Mouse (Mus musculus) inflammation-experienced regulatory T-cells, adult 6 months (primary cell): ENCODE measurements at regions not wholly inside any gene's neighbourhood (a gene's known extent, or its start where the extent isn't known, plus 50 kb on each side); places are given as distances from the start of the nearest gene placed in this dataset.
"Not testable (repeated sequence)": the region's sequence is repeated elsewhere in the genome, so short reads cannot be mapped to it uniquely, and the experiment has no call there.

Source experiments
- ATAC-seq: one replicate; pipeline ENCODE4 v1.8.0; 2017

GRCm38 (mm10) chr5:134046086-134046485 lies 53.4 kb upstream of the Castor2 start:
- no peak for ATAC-seq

DNA sequence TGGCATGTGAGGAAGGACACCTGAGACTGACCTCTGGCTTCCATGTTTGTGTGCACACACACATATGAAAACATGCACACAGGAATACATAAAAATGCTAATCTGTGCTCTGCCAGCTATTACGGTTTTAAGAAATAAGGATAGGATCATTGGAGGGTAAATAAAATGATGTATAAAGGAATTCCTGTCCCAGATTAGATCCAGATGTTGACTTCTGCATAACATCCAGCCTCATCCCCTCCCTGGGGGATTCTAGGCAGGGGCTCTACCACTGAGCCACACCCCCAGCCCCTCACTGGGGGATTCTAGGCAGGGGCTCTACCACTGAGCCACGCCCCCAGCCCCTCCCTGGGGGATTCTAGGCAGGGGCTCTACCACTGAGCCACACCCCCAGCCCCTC lies 56.6 kb upstream of the Castor2 start:
- not testable (repeated sequence) for ATAC-seq

DNA sequence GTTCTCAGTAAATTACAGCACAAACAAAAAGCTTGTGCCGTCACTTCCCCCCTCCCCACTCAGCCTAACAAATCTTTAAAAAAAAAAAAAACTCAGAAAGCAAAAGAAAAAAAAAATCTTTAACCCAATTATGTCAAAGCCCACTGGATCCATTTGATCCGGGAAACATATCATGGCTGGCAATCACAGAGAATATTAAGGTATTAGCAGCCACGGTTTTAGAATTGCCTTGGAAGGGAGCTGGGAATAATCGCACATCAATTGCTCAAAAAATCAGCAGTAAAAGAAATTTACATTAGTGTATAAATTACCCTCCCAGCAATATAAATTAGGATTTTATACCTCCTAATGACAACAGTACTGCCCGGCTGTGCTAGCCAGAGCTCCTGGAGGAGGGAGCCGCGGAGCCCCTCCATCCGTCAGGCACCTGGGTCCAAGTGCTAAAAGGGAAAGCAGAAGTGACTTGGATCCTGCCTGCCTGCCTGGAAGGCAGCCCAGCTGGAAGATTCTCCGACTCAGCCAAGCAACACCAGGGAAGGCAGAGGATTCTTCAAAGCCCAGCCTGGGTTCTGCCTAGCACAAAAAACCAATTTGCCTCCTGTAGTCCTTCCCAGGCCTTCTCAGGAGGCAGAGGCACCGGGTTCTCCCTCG lies 72.1 kb upstream of the Castor2 start:
- no peak for ATAC-seq

GRCm38 (mm10) chr5:134019651-134020432 lies 79.7 kb upstream of the Castor2 start:
- no peak for ATAC-seq

DNA sequence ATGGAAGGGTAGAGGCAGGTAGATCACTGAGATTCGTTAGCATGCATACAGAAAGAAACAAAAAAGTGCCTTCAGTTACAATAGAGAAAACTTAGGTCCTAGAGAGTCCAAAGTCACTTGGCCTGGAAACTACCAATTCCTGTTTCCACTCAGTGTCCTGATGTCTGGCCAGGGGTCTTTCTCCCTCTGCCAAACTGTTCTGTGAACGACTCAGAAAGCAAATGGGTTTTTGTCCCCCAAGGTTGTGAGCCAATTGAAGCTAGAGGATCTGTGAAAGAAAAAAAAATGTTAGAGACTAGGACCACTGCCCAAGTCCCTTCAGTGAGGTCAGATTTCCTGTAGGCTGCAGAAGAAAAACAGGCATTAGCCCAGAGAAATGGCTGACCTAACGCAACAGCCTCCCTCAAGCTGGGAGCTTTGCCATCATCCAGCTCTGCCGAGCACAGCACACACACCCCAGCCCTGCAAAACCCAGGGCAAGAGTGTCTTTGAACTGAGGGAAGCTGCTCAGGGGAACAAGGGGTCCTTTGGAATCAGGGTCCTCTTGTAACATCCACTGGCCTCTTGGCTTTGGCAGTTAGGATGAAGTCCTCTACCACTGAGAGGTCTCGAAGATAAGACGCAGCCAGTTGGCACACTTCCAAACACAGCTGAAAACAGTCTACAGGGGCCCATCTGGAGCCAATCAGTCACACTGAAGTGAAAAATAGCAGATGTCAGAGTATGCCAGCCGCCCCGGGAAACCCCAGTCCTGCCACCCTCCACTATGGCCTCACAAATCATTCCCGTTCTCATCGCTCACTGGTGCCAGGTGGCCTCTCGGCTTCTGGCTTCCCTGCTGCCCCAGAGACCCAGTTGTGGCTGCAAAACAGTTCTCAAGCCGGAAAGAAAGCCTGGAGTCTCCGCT lies 85.0 kb upstream of the Castor2 start:
- ATAC-seq: no peak

DNA sequence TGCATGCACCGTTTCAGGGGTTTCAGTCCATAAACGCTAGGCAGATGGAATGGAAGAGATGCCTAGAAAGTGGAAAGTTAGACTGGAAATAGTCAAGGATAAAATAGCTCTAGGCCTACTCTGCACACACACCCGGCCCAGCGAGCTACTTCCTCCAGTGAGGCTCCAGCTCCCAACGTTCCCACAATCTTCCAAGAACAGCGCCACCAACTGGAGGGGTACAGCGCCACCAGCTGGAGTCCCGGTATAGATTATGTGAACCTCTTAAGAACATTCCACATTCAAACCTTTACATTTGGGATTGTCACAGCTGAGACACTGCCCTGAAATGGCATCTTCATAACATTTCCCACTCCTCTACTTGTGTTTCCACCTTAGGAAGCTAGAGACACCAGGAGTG lies 86.3 kb upstream of the Castor2 start:
- ATAC-seq: no peak

- no peak for ATAC-seq
Measured at GRCm38 (mm10) chr5:134009843-134010242, 89.7 kb upstream of the Castor2 start.

- ATAC-seq: no peak
Measured at GRCm38 (mm10) chr5:134007127-134007771, 92.3 kb upstream of the Castor2 start.

- no peak for ATAC-seq
Measured at GRCm38 (mm10) chr5:134006470-134007126, 92.9 kb upstream of the Castor2 start.

- no peak for ATAC-seq
Measured at GRCm38 (mm10) chr5:134006001-134006400, 93.5 kb upstream of the Castor2 start.

- ATAC-seq: no peak
Measured at GRCm38 (mm10) chr5:134000100-134000499, 99.4 kb upstream of the Castor2 start.

DNA sequence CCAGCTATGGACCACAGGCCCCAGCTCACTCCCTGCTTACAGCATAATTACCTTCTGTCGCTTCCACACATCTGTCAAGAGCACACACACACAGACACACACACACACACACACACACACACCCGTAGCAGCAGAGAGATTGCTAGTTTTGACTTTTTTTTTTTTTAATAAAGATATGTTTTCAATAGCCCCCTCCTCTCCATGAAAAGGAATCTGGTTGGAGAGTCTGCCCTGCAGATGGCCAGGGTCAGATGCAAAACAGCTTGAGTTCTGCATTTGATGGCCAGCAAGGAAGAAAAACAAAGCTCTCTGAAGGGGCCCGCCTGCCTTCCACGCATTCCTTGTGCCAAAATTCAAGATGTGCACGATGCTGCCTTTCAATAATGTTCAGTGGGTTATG lies 99.8 kb upstream of the Castor2 start:
- no peak for ATAC-seq

DNA sequence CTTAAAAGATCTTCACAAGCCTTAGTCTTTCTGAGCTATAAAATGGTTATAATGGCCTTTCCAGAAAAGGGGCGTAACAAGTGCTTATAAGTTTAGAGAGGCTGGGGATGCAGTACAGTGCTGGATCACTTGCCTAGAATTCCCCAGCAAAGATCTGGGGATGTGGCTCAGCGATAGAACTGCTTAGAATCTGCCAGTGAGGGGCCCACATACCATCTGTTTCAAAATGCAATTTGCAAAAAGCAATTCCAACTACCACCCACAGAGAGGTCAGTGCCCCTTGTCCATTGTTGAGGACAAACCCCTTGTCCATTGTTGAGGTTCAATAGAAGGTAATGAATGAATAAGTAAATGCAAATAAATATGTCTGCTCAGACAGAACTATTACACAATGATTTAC lies 107.5 kb upstream of the Castor2 start:
- no peak for ATAC-seq

DNA sequence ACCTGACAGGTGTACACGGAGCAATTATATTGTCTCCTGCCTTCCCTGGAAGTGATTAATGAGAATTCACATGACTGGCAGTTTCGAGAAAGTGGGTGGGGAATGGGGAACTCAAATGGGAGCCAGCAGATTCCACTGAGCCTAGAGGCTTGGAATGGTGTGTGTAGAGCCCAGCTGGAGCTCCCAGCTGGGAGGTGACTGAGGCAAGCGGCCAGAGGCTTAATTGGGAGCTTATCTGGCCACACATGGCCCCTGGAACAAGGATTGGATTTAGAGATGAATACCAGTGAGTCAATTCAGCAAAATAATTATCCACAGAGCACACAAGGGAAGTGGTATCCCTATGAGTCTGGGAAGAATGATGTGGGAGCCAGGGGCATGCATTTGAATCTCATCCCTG lies 108.0 kb upstream of the Castor2 start:
- no peak for ATAC-seq

GRCm38 (mm10) chr5:133983249-133983966 lies 116.1 kb upstream of the Castor2 start:
- no peak for ATAC-seq

- ATAC-seq: no peak
Measured at GRCm38 (mm10) chr5:133970421-133970914, 129.0 kb upstream of the Castor2 start.

DNA sequence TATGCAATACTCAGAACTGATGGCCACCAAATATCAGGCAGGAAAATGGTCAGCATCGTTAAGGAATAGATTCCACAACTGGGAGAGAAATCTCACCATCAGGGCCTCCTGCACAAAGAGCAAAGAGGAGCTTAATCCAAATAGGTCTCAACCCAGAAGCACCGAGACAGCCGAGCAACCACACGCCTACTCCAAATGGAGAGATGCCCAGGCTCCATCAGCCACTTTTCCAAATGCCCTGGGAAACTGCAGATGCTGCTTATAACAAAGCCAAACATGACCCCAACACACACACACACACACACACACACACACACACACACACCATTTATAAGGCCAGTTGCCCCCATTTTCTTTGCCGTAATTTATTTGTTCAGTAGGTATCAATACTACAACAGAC lies 136.2 kb upstream of the Castor2 start:
- ATAC-seq: no peak

DNA sequence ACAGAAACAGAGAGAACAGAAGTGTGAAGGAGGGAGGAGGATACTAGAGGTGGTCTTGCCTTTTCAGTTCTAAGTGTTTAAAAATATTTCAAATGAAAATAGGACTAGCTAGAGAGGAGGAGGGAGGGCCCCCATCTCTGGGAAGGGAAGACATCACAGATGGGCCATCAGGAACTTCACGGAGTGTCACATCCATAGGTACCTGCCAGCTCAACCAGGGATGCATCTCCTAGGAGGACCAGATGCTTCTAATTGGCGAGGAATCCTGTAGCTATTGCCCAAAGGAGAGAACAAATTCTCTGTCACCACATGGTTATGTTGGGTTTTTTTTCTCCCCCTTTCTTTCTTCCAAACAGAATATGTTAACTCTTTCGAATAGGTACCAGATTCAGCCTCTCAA lies 158.7 kb upstream of the Castor2 start:
- no peak for ATAC-seq

- no peak for ATAC-seq
Measured at GRCm38 (mm10) chr5:133940030-133940429, 159.5 kb upstream of the Castor2 start.

- ATAC-seq: no peak
Measured at GRCm38 (mm10) chr5:133937967-133938918, 161.3 kb upstream of the Castor2 start.
